Mouse (Mus musculus) spleen, adult 2 months (tissue): ENCODE results near the gene Minpp1.

Experiments used
- CTCF ChIP-seq: fragments of 200-500 bp; IDR thresholded peaks from 2 replicates; pipeline ENCODE4 v1.5.1; 2011; ENCODE audit warnings: mild to moderate bottlenecking, inconsistent platforms; ENCODE audit not compliant: insufficient read depth, insufficient read length, insufficient replicate concordance; ENCODE audit errors: extremely low read depth
- POLR2A ChIP-seq: fragments of 200-500 bp; IDR thresholded peaks from 2 replicates; pipeline ENCODE4 v1.6.1; 2011; ENCODE audit warnings: low read depth, low read length, inconsistent platforms

DNA sequence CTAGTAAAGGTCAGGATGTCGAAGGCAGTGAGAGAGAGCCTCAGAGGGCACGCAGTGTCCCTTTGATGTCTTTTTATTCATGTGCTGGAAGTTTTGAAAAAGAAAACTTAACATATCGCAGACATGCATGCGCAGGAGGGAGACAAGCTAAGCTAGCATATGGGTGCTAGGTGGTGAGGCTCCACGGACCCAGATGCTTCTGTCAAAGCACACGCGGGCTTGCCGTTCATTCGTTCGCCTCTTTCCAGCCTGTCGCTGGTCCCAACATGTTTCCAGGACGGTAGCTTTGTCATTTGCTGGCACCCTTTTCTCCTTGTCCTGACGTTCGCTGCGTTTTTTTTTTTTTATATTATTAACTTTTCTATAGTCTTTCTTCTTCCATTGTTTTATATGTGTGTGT, 62.6 kb downstream of the Minpp1 start:
- TF ChIP-seq CTCF (no peak), POLR2A (no peak)
